Mouse (Mus musculus) cerebellum, adult 2 months (tissue): ENCODE measurements around the gene Spock1.

ENCODE experiments used
- CTCF ChIP-seq: fragments of 200-500 bp; IDR thresholded peaks from 2 replicates; pipeline ENCODE4 v1.5.1; 2011; ENCODE audit warnings: low read depth, mild to moderate bottlenecking, control low read depth, low read length, moderate library complexity, borderline replicate concordance; ENCODE audit not compliant: insufficient read depth
- POLR2A ChIP-seq: fragments of 200-500 bp; IDR thresholded peaks from 2 replicates; pipeline ENCODE4 v1.6.1; 2011; ENCODE audit warnings: low read length, control low read depth, borderline replicate concordance; ENCODE audit not compliant: insufficient read depth

- TF ChIP-seq CTCF: no peak
- no peak for TF ChIP-seq POLR2A
These were observed 253.8 kb downstream of the Spock1 start for GRCm38 (mm10) chr13:57654362-57654761.
